Mouse (Mus musculus): ENCODE measurements around the gene Arel1. TPM values are rescaled to one million over a fixed set of nuclear protein-coding genes. Genes with fewer than 3 reads are reported as not detected.

Gene Arel1
- polyA plus RNA-seq, 1 experiment = 9.9 TPM

- H3K79me2 ChIP-seq (ENCODE audit: control insufficient read depth, insufficient read depth) = no peaks in the 10 kb centered on the region
- H3K79me3 ChIP-seq (ENCODE audit: low read depth) = no peaks in the 10 kb centered on the region
- no peak overlapping the region for H3K4me3 ChIP-seq (ENCODE audit: insufficient read depth, poor library complexity, severe bottlenecking)
- no peak for TF ChIP-seq MYOD1 (IDR thresholded peaks at IDR 0.05; ENCODE audit: control insufficient read depth, insufficient read length, low read depth)
- no peak for TF ChIP-seq MAX (IDR thresholded peaks at IDR 0.05)
- no peak for TF ChIP-seq CTCF (IDR thresholded peaks at IDR 0.05; ENCODE audit: control insufficient read depth, insufficient read depth, insufficient read length)
- no peak for TF ChIP-seq MYOG (IDR thresholded peaks at IDR 0.05; ENCODE audit: control insufficient read depth, extremely low read depth, insufficient read length)
- TF ChIP-seq CEBPB (IDR thresholded peaks at IDR 0.05; ENCODE audit: low read depth) = no peak
- TF ChIP-seq USF1 (IDR thresholded peaks at IDR 0.05; ENCODE audit: low read depth) = no peak
- no peaks in the 10 kb centered on the region for H3K27me3 ChIP-seq (ENCODE audit: control insufficient read depth, insufficient read depth, insufficient read length)
- H3ac ChIP-seq (ENCODE audit: control insufficient read depth, insufficient read length, low read depth) = no peak overlapping the region
- peaks cover 47% of the 10 kb centered on the region for H3K36me3 ChIP-seq (ENCODE audit: control insufficient read depth, insufficient read depth)
These were observed 29.0 kb downstream of the Arel1 start for GRCm38 (mm10) chr12:84941717-84942116.

GRCm38 (mm10) chr12:84940343-84940742 is 30.4 kb downstream of the Arel1 start:
- no peaks in the 10 kb centered on the region for H3K27me3 ChIP-seq (ENCODE audit: control insufficient read depth, insufficient read depth, insufficient read length)
- no peak overlapping the region for H3K4me3 ChIP-seq (ENCODE audit: insufficient read depth, poor library complexity, severe bottlenecking)
- TF ChIP-seq MYOD1 (IDR thresholded peaks at IDR 0.05; ENCODE audit: control insufficient read depth, insufficient read length, low read depth) = no peak
- H3K79me2 ChIP-seq (ENCODE audit: control insufficient read depth, insufficient read depth) = no peaks in the 10 kb centered on the region
- no peaks in the 10 kb centered on the region for H3K79me3 ChIP-seq (ENCODE audit: low read depth)
- H3K36me3 ChIP-seq (ENCODE audit: control insufficient read depth, insufficient read depth) = peaks cover 51% of the 10 kb centered on the region
- H3ac ChIP-seq (ENCODE audit: control insufficient read depth, insufficient read length, low read depth) = no peak overlapping the region

GRCm38 (mm10) chr12:84939117-84939516 is 31.6 kb downstream of the Arel1 start:
- H3ac ChIP-seq (ENCODE audit: control insufficient read depth, insufficient read length, low read depth) = no peak overlapping the region
- H3K4me3 ChIP-seq (ENCODE audit: insufficient read depth, poor library complexity, severe bottlenecking) = no peak overlapping the region
- no peaks in the 10 kb centered on the region for H3K27me3 ChIP-seq (ENCODE audit: control insufficient read depth, insufficient read depth, insufficient read length)
- no peaks in the 10 kb centered on the region for H3K79me2 ChIP-seq (ENCODE audit: control insufficient read depth, insufficient read depth)
- no peaks in the 10 kb centered on the region for H3K79me3 ChIP-seq (ENCODE audit: low read depth)
- peaks cover 62% of the 10 kb centered on the region for H3K36me3 ChIP-seq (ENCODE audit: control insufficient read depth, insufficient read depth)
- TF ChIP-seq USF1 (IDR thresholded peaks at IDR 0.05; ENCODE audit: low read depth) (no peak), FOSL1 (IDR thresholded peaks at IDR 0.05; ENCODE audit: insufficient read depth, low read length, poor library complexity, severe bottlenecking) (no peak), CEBPB (IDR thresholded peaks at IDR 0.05; ENCODE audit: low read depth) (no peak), MAX (IDR thresholded peaks at IDR 0.05) (no peak), CTCF (IDR thresholded peaks at IDR 0.05; ENCODE audit: control insufficient read depth, insufficient read depth, insufficient read length) (no peak), MYOG (IDR thresholded peaks at IDR 0.05; ENCODE audit: control insufficient read depth, extremely low read depth, insufficient read length) (no peak), MYOD1 (IDR thresholded peaks at IDR 0.05; ENCODE audit: control insufficient read depth, insufficient read length, low read depth) (no peak)

- H3K79me3 ChIP-seq (ENCODE audit: low read depth) = no peaks in the 10 kb centered on the region
- no peak overlapping the region for H3ac ChIP-seq (ENCODE audit: control insufficient read depth, insufficient read length, low read depth)
- H3K36me3 ChIP-seq (ENCODE audit: control insufficient read depth, insufficient read depth) = peaks cover 70% of the 10 kb centered on the region
- TF ChIP-seq CTCF (IDR thresholded peaks at IDR 0.05; ENCODE audit: control insufficient read depth, insufficient read depth, insufficient read length) (no peak), FOSL1 (IDR thresholded peaks at IDR 0.05; ENCODE audit: insufficient read depth, low read length, poor library complexity, severe bottlenecking) (no peak), MYOG (IDR thresholded peaks at IDR 0.05; ENCODE audit: control insufficient read depth, extremely low read depth, insufficient read length) (no peak), USF1 (IDR thresholded peaks at IDR 0.05; ENCODE audit: low read depth) (no peak), MAX (IDR thresholded peaks at IDR 0.05) (no peak), CEBPB (IDR thresholded peaks at IDR 0.05; ENCODE audit: low read depth) (no peak), MYOD1 (IDR thresholded peaks at IDR 0.05; ENCODE audit: control insufficient read depth, insufficient read length, low read depth) (no peak)
- no peaks in the 10 kb centered on the region for H3K79me2 ChIP-seq (ENCODE audit: control insufficient read depth, insufficient read depth)
- no peak overlapping the region for H3K4me3 ChIP-seq (ENCODE audit: insufficient read depth, poor library complexity, severe bottlenecking)
- no peaks in the 10 kb centered on the region for H3K27me3 ChIP-seq (ENCODE audit: control insufficient read depth, insufficient read depth, insufficient read length)
These were observed 35.4 kb downstream of the Arel1 start for GRCm38 (mm10) chr12:84935343-84935742.

- no peak for TF ChIP-seq MAX (IDR thresholded peaks at IDR 0.05)
- TF ChIP-seq MYOG (IDR thresholded peaks at IDR 0.05; ENCODE audit: control insufficient read depth, extremely low read depth, insufficient read length) = no peak
- no peak for TF ChIP-seq FOSL1 (IDR thresholded peaks at IDR 0.05; ENCODE audit: insufficient read depth, low read length, poor library complexity, severe bottlenecking)
- TF ChIP-seq CEBPB (IDR thresholded peaks at IDR 0.05; ENCODE audit: low read depth) = no peak
- TF ChIP-seq USF1 (IDR thresholded peaks at IDR 0.05; ENCODE audit: low read depth) = no peak
- no peak for TF ChIP-seq CTCF (IDR thresholded peaks at IDR 0.05; ENCODE audit: control insufficient read depth, insufficient read depth, insufficient read length)
- no peak for TF ChIP-seq MYOD1 (IDR thresholded peaks at IDR 0.05; ENCODE audit: control insufficient read depth, insufficient read length, low read depth)
- Histone ChIP-seq H3K4me3 (ENCODE audit: insufficient read depth, poor library complexity, severe bottlenecking) (no peak overlapping the region), H3K36me3 (ENCODE audit: control insufficient read depth, insufficient read depth) (peaks cover 70% of the 10 kb centered on the region), H3K79me3 (ENCODE audit: low read depth) (no peaks in the 10 kb centered on the region), H3K79me2 (ENCODE audit: control insufficient read depth, insufficient read depth) (no peaks in the 10 kb centered on the region), H3ac (ENCODE audit: control insufficient read depth, insufficient read length, low read depth) (no peak overlapping the region), H3K27me3 (ENCODE audit: control insufficient read depth, insufficient read depth, insufficient read length) (no peaks in the 10 kb centered on the region)
These were observed 38.5 kb downstream of the Arel1 start for GRCm38 (mm10) chr12:84932210-84932609.

- no peaks in the 10 kb centered on the region for H3K27me3 ChIP-seq (ENCODE audit: control insufficient read depth, insufficient read depth, insufficient read length)
- no peaks in the 10 kb centered on the region for H3K79me2 ChIP-seq (ENCODE audit: control insufficient read depth, insufficient read depth)
- no peak overlapping the region for H3K4me3 ChIP-seq (ENCODE audit: insufficient read depth, poor library complexity, severe bottlenecking)
- no peak overlapping the region for H3ac ChIP-seq (ENCODE audit: control insufficient read depth, insufficient read length, low read depth)
- H3K36me3 ChIP-seq (ENCODE audit: control insufficient read depth, insufficient read depth) = peaks cover 60% of the 10 kb centered on the region
- H3K79me3 ChIP-seq (ENCODE audit: low read depth) = no peaks in the 10 kb centered on the region
- TF ChIP-seq CTCF (IDR thresholded peaks at IDR 0.05; ENCODE audit: control insufficient read depth, insufficient read depth, insufficient read length) (no peak), FOSL1 (IDR thresholded peaks at IDR 0.05; ENCODE audit: insufficient read depth, low read length, poor library complexity, severe bottlenecking) (peak; percentile 59), MYOD1 (IDR thresholded peaks at IDR 0.05; ENCODE audit: control insufficient read depth, insufficient read length, low read depth) (peak; percentile 3), CEBPB (IDR thresholded peaks at IDR 0.05; ENCODE audit: low read depth) (peak; percentile 3)
These were observed 44.2 kb downstream of the Arel1 start for GRCm38 (mm10) chr12:84926542-84926941.

Data from C2C12 (cell line).